Mouse (Mus musculus): ENCODE data around the gene Srbd1. TPM values are rescaled to one million over a fixed set of nuclear protein-coding genes. Genes with fewer than 3 reads are reported as not detected.

Gene Srbd1
- polyA plus RNA-seq, 1 experiment from 2014 or later, result 12.6 TPM

GRCm38 (mm10) chr17:86021231-86021630 lies 123.7 kb downstream of the Srbd1 start:
- Histone ChIP-seq H3K9me3 (ENCODE audit: control insufficient read depth, low read length) (no peaks in the 10 kb centered on the region; the same call in 1 of the 2 replicates), H3K27ac (ENCODE audit: low read depth, low read length) (no peak overlapping the region), H3K4me2 (ENCODE audit: low read depth, low read length, severe bottlenecking) (no peak overlapping the region), H3K36me3 (ENCODE audit: control insufficient read depth, insufficient read depth, low read length) (no peaks in the 10 kb centered on the region), H3K4me3 (ENCODE audit: low read depth, low read length) (no peak overlapping the region), H3K9ac (ENCODE audit: low read length) (no peak overlapping the region), H3K27me3 (ENCODE audit: control insufficient read depth, insufficient read depth, low read length) (no peaks in the 10 kb centered on the region), H3K4me1 (replicated peaks; ENCODE audit: control insufficient read depth, insufficient read depth, low read length) (no peaks in the 10 kb centered on the region)
- no peak for ATAC-seq (replicated peaks; ENCODE audit: low FRiP score)
- no peak for DNase-seq (ENCODE audit: low spot score)
- WGBS, result 97% methylated on average over 5 of the region's 5 CpGs

GRCm38 (mm10) chr17:86019793-86020192 lies 125.2 kb downstream of the Srbd1 start:
- Histone ChIP-seq H3K4me1 (replicated peaks; ENCODE audit: control insufficient read depth, insufficient read depth, low read length) (no peaks in the 10 kb centered on the region), H3K36me3 (ENCODE audit: control insufficient read depth, insufficient read depth, low read length) (no peaks in the 10 kb centered on the region), H3K27ac (ENCODE audit: low read depth, low read length) (no peak overlapping the region), H3K9ac (ENCODE audit: low read length) (no peak overlapping the region), H3K9me3 (ENCODE audit: control insufficient read depth, low read length) (no peaks in the 10 kb centered on the region; the same call in 1 of the 2 replicates), H3K4me3 (ENCODE audit: low read depth, low read length) (no peak overlapping the region), H3K27me3 (ENCODE audit: control insufficient read depth, insufficient read depth, low read length) (no peaks in the 10 kb centered on the region), H3K4me2 (ENCODE audit: low read depth, low read length, severe bottlenecking) (no peak overlapping the region)
- DNase-seq (ENCODE audit: low spot score), result no peak
- ATAC-seq (replicated peaks; ENCODE audit: low FRiP score), result no peak
- WGBS, result 88% methylated on average over 1 of the region's 1 CpGs

GRCm38 (mm10) chr17:86014246-86014645 lies 130.7 kb downstream of the Srbd1 start:
- WGBS, result 86% methylated on average over 4 of the region's 4 CpGs
- Histone ChIP-seq H3K27me3 (ENCODE audit: control insufficient read depth, insufficient read depth, low read length) (no peaks in the 10 kb centered on the region), H3K4me2 (ENCODE audit: low read depth, low read length, severe bottlenecking) (no peak overlapping the region), H3K27ac (ENCODE audit: low read depth, low read length) (no peak overlapping the region), H3K9me3 (ENCODE audit: control insufficient read depth, low read length) (no peaks in the 10 kb centered on the region; the same call in 1 of the 2 replicates), H3K4me1 (replicated peaks; ENCODE audit: control insufficient read depth, insufficient read depth, low read length) (no peaks in the 10 kb centered on the region), H3K36me3 (ENCODE audit: control insufficient read depth, insufficient read depth, low read length) (no peaks in the 10 kb centered on the region), H3K9ac (ENCODE audit: low read length) (no peak overlapping the region), H3K4me3 (ENCODE audit: low read depth, low read length) (no peak overlapping the region)
- no peak for ATAC-seq (replicated peaks; ENCODE audit: low FRiP score)
- no peak for DNase-seq (ENCODE audit: low spot score)

GRCm38 (mm10) chr17:86012576-86012975 lies 132.4 kb downstream of the Srbd1 start:
- 83% methylated on average over 1 of the region's 1 CpGs for WGBS
- Histone ChIP-seq H3K4me2 (ENCODE audit: low read depth, low read length, severe bottlenecking) (no peak overlapping the region), H3K9me3 (ENCODE audit: control insufficient read depth, low read length) (no peaks in the 10 kb centered on the region), H3K4me3 (ENCODE audit: low read depth, low read length) (no peak overlapping the region), H3K27me3 (ENCODE audit: control insufficient read depth, insufficient read depth, low read length) (no peaks in the 10 kb centered on the region), H3K27ac (ENCODE audit: low read depth, low read length) (no peak overlapping the region), H3K9ac (ENCODE audit: low read length) (no peak overlapping the region), H3K4me1 (replicated peaks; ENCODE audit: control insufficient read depth, insufficient read depth, low read length) (no peaks in the 10 kb centered on the region), H3K36me3 (ENCODE audit: control insufficient read depth, insufficient read depth, low read length) (no peaks in the 10 kb centered on the region)
- DNase-seq (ENCODE audit: low spot score), result no peak
- no peak for ATAC-seq (replicated peaks; ENCODE audit: low FRiP score)

- DNase-seq (ENCODE audit: low spot score), result no peak
- no peak overlapping the region for H3K27ac ChIP-seq (ENCODE audit: low read depth, low read length)
- H3K4me2 ChIP-seq (ENCODE audit: low read depth, low read length, severe bottlenecking), result no peak overlapping the region
- H3K36me3 ChIP-seq (ENCODE audit: control insufficient read depth, insufficient read depth, low read length), result no peaks in the 10 kb centered on the region
- WGBS, result 93% methylated on average over 3 of the region's 3 CpGs
- H3K4me1 ChIP-seq (replicated peaks; ENCODE audit: control insufficient read depth, insufficient read depth, low read length), result no peaks in the 10 kb centered on the region
- no peaks in the 10 kb centered on the region for H3K27me3 ChIP-seq (ENCODE audit: control insufficient read depth, insufficient read depth, low read length)
- ATAC-seq (replicated peaks; ENCODE audit: low FRiP score), result no peak
- H3K4me3 ChIP-seq (ENCODE audit: low read depth, low read length), result no peak overlapping the region
- H3K9ac ChIP-seq (ENCODE audit: low read length), result no peak overlapping the region
- no peaks in the 10 kb centered on the region for H3K9me3 ChIP-seq (ENCODE audit: control insufficient read depth, low read length)
Observed at GRCm38 (mm10) chr17:86011849-86012248, 133.1 kb downstream of the Srbd1 start.

- Histone ChIP-seq H3K27me3 (ENCODE audit: control insufficient read depth, insufficient read depth, low read length) (no peaks in the 10 kb centered on the region), H3K27ac (ENCODE audit: low read depth, low read length) (no peak overlapping the region), H3K4me1 (replicated peaks; ENCODE audit: control insufficient read depth, insufficient read depth, low read length) (no peaks in the 10 kb centered on the region), H3K9me3 (ENCODE audit: control insufficient read depth, low read length) (no peaks in the 10 kb centered on the region), H3K9ac (ENCODE audit: low read length) (no peak overlapping the region), H3K36me3 (ENCODE audit: control insufficient read depth, insufficient read depth, low read length) (no peaks in the 10 kb centered on the region), H3K4me3 (ENCODE audit: low read depth, low read length) (no peak overlapping the region), H3K4me2 (ENCODE audit: low read depth, low read length, severe bottlenecking) (no peak overlapping the region)
- WGBS, result 81% methylated on average over 10 of the region's 10 CpGs
- ATAC-seq (replicated peaks; ENCODE audit: low FRiP score), result no peak
- DNase-seq (ENCODE audit: low spot score), result no peak
Observed at GRCm38 (mm10) chr17:86008401-86008800, 136.6 kb downstream of the Srbd1 start.

- Histone ChIP-seq H3K9me3 (ENCODE audit: control insufficient read depth, low read length) (no peaks in the 10 kb centered on the region), H3K36me3 (ENCODE audit: control insufficient read depth, insufficient read depth, low read length) (no peaks in the 10 kb centered on the region), H3K27me3 (ENCODE audit: control insufficient read depth, insufficient read depth, low read length) (no peaks in the 10 kb centered on the region), H3K4me1 (replicated peaks; ENCODE audit: control insufficient read depth, insufficient read depth, low read length) (no peaks in the 10 kb centered on the region), H3K27ac (ENCODE audit: low read depth, low read length) (no peak overlapping the region), H3K4me3 (ENCODE audit: low read depth, low read length) (no peak overlapping the region), H3K4me2 (ENCODE audit: low read depth, low read length, severe bottlenecking) (no peak overlapping the region), H3K9ac (ENCODE audit: low read length) (no peak overlapping the region)
- WGBS, result 94% methylated on average over 6 of the region's 6 CpGs
- no peak for ATAC-seq (replicated peaks; ENCODE audit: low FRiP score)
- DNase-seq (ENCODE audit: low spot score), result no peak
Observed at GRCm38 (mm10) chr17:86002113-86002512, 142.9 kb downstream of the Srbd1 start.

- Histone ChIP-seq H3K27ac (ENCODE audit: low read depth, low read length) (no peak overlapping the region), H3K4me1 (replicated peaks; ENCODE audit: control insufficient read depth, insufficient read depth, low read length) (no peaks in the 10 kb centered on the region), H3K4me2 (ENCODE audit: low read depth, low read length, severe bottlenecking) (no peak overlapping the region), H3K4me3 (ENCODE audit: low read depth, low read length) (no peak overlapping the region), H3K27me3 (ENCODE audit: control insufficient read depth, insufficient read depth, low read length) (no peaks in the 10 kb centered on the region), H3K9me3 (ENCODE audit: control insufficient read depth, low read length) (no peaks in the 10 kb centered on the region), H3K9ac (ENCODE audit: low read length) (no peak overlapping the region), H3K36me3 (ENCODE audit: control insufficient read depth, insufficient read depth, low read length) (no peaks in the 10 kb centered on the region)
- no peak for ATAC-seq (replicated peaks; ENCODE audit: low FRiP score)
- no peak for DNase-seq (ENCODE audit: low spot score)
- 92% methylated on average over 5 of the region's 5 CpGs for WGBS
Observed at GRCm38 (mm10) chr17:86001667-86002066, 143.3 kb downstream of the Srbd1 start.

- Histone ChIP-seq H3K27me3 (ENCODE audit: control insufficient read depth, insufficient read depth, low read length) (no peaks in the 10 kb centered on the region), H3K9me3 (ENCODE audit: control insufficient read depth, low read length) (no peaks in the 10 kb centered on the region), H3K4me1 (replicated peaks; ENCODE audit: control insufficient read depth, insufficient read depth, low read length) (no peaks in the 10 kb centered on the region), H3K9ac (ENCODE audit: low read length) (no peak overlapping the region), H3K4me3 (ENCODE audit: low read depth, low read length) (no peak overlapping the region), H3K36me3 (ENCODE audit: control insufficient read depth, insufficient read depth, low read length) (no peaks in the 10 kb centered on the region), H3K27ac (ENCODE audit: low read depth, low read length) (no peak overlapping the region), H3K4me2 (ENCODE audit: low read depth, low read length, severe bottlenecking) (no peak overlapping the region)
- DNase-seq (ENCODE audit: low spot score), result no peak
- no peak for ATAC-seq (replicated peaks; ENCODE audit: low FRiP score)
- WGBS, result 91% methylated on average over 2 of the region's 2 CpGs
Observed at GRCm38 (mm10) chr17:85995727-85996126, 149.2 kb downstream of the Srbd1 start.

Data from forebrain, embryonic 11.5 days (tissue).